Comparison of ENCODE assay signal across 8 mouse cellular contexts in the genomic region with DNA sequence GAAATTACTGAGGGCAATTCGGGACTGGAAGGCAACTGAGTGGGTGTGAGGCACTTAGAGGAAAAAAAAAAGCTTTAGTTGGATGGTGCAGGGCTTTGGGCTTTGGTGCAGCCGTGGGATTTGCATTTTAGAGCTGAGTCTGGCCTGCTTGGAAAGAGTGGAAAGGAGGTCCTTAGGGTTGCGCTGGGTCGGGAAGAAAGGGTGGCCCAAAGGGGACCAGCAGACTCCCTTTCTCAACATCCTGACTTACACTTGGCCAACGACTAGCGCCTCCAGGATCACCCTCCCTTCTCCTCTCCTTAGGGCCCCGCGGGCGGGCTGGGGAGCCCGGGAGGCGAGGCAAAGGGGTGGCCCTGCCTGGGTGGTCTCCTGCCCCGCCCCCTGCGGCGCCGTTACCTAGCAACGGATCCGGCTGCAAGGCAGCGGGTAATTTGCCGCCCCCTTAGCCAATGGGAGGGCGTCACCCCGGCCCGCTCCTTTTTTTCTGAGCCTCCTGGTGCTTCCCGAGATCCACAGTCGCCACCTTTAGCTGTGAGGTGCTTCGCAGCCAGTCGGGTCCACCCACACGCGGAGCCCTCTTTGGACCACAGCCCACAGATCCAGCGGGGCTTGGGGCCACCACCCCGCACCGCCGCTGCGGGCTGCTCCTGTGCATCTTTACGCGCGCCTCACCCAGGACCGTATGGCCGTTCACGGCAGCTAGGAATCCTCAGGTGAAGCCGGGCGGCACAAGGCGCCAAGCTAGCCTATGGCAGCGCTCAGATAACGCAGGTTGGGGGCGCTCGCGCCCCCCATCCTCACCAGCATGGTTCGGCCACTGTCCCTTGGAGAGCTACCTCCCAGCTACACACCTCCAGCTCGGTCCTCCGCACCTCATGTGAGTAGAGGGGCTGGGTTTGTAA. TPM values are rescaled to one million over a fixed set of nuclear protein-coding genes. Genes with fewer than 3 reads are reported as not detected.
DNase-seq lines count a peak whose midpoint lies in the region; ATAC-seq lines count a peak whose summit lies in the region.

TSS of gene Ptch2 (plus strand) at position 525 of the 902 bp plus-strand sequence.

- H3K27me3 ChIP-seq in embryonic facial prominence, embryonic 10.5 days (replicated peaks; ENCODE audit: low read depth, poor library complexity, severe bottlenecking), result peaks cover 20% of the 10 kb centered on the region
- H3K27me3 ChIP-seq in limb, embryonic 13.5 days, result no peaks in the 10 kb centered on the region
- peaks cover 51% of the 10 kb centered on the region for H3K27me3 ChIP-seq in midbrain, embryonic 13.5 days
- H3K27me3 ChIP-seq in stomach, embryonic 16.5 days (ENCODE audit: control insufficient read depth, insufficient read depth, low read length), result no peaks in the 10 kb centered on the region

- peak within 1 kb of the TSS; percentile 94 for H3K4me2 ChIP-seq in limb, embryonic 13.5 days (replicated peaks)
- peak within 1 kb of the TSS; percentile 88 for H3K4me2 ChIP-seq in midbrain, embryonic 13.5 days (replicated peaks)
- H3K4me2 ChIP-seq in stomach, embryonic 16.5 days (ENCODE audit: low read depth, low read length), result peak within 1 kb of the TSS; percentile 67

- ATAC-seq in limb, embryonic 13.5 days (ENCODE audit: low FRiP score, low read depth), result peak; percentile 86
- peak; percentile 89 for ATAC-seq in midbrain, embryonic 13.5 days
- peak; percentile 85 for ATAC-seq in stomach, embryonic 16.5 days (ENCODE audit: insufficient read depth, low FRiP score)

- WGBS in embryonic facial prominence, embryonic 10.5 days, result under 1% methylated on average over 50 of the region's 50 CpGs
- under 1% methylated on average over 50 of the region's 50 CpGs for WGBS in limb, embryonic 13.5 days
- WGBS in midbrain, embryonic 13.5 days, result under 1% methylated on average over 50 of the region's 50 CpGs
- under 1% methylated on average over 46 of the region's 50 CpGs for WGBS in stomach, embryonic 16.5 days

- peaks cover 19% of the 10 kb centered on the region for H3K36me3 ChIP-seq in embryonic facial prominence, embryonic 10.5 days (replicated peaks)
- H3K36me3 ChIP-seq in limb, embryonic 13.5 days, result 0 out of 2 replicates have a peak, but pooled peaks cover 3% of the 10 kb centered on the region
- no peaks in the 10 kb centered on the region; the same call in 1 of the 2 replicates for H3K36me3 ChIP-seq in midbrain, embryonic 13.5 days
- no peaks in the 10 kb centered on the region for H3K36me3 ChIP-seq in stomach, embryonic 16.5 days (ENCODE audit: control insufficient read depth, insufficient read depth, low read length)

- peaks cover 41% of the 10 kb centered on the region for H3K4me1 ChIP-seq in embryonic facial prominence, embryonic 10.5 days
- H3K4me1 ChIP-seq in limb, embryonic 13.5 days, result peaks cover 38% of the 10 kb centered on the region
- H3K4me1 ChIP-seq in midbrain, embryonic 13.5 days (replicated peaks), result peaks cover 36% of the 10 kb centered on the region
- peaks cover 12% of the 10 kb centered on the region; the same call in 1 of the 2 replicates for H3K4me1 ChIP-seq in stomach, embryonic 16.5 days (ENCODE audit: control insufficient read depth, insufficient read depth, low read length)

- H3K4me3 ChIP-seq in embryonic facial prominence, embryonic 10.5 days, result peak within 1 kb of the TSS; percentile 80
- peak within 1 kb of the TSS; percentile 64 for H3K4me3 ChIP-seq in limb, embryonic 13.5 days
- H3K4me3 ChIP-seq in midbrain, embryonic 13.5 days (replicated peaks), result peak within 1 kb of the TSS; percentile 58
- peak within 1 kb of the TSS; percentile 61 for H3K4me3 ChIP-seq in stomach, embryonic 16.5 days (replicated peaks; ENCODE audit: low read length)

- H3K9me3 ChIP-seq in embryonic facial prominence, embryonic 10.5 days, result no peaks in the 10 kb centered on the region
- H3K9me3 ChIP-seq in limb, embryonic 13.5 days, result no peaks in the 10 kb centered on the region
- H3K9me3 ChIP-seq in midbrain, embryonic 13.5 days, result no peaks in the 10 kb centered on the region; the same call in 1 of the 2 replicates
- no peaks in the 10 kb centered on the region for H3K9me3 ChIP-seq in stomach, embryonic 16.5 days (replicated peaks; ENCODE audit: control insufficient read depth, low read length)

- H3K27ac ChIP-seq in embryonic facial prominence, embryonic 10.5 days (replicated peaks), result peak within 1 kb of the TSS; percentile 89
- peak within 1 kb of the TSS; percentile 70 for H3K27ac ChIP-seq in limb, embryonic 13.5 days
- H3K27ac ChIP-seq in midbrain, embryonic 13.5 days, result peak within 1 kb of the TSS; percentile 71
- peak within 1 kb of the TSS; percentile 80 for H3K27ac ChIP-seq in stomach, embryonic 16.5 days (ENCODE audit: low read length)

- H3K9ac ChIP-seq in limb, embryonic 13.5 days, result peak within 1 kb of the TSS; percentile 73
- H3K9ac ChIP-seq in midbrain, embryonic 13.5 days (replicated peaks), result peak within 1 kb of the TSS; percentile 75
- peak within 1 kb of the TSS; percentile 74 for H3K9ac ChIP-seq in stomach, embryonic 16.5 days (ENCODE audit: low read length)

- DNase-seq in cerebellum, adult 11-12 months, result peak; percentile 21
- no peak for DNase-seq in cerebellum, adult 8-10 months
- peak; percentile 95 for DNase-seq in embryonic facial prominence, embryonic 10.5 days (ENCODE audit: low spot score)
- peak; percentile 79 to 82 for DNase-seq in heart, adult 18-20 months
- peak; percentile 55 for DNase-seq in kidney, adult 18-20 months

RNA-seq across cellular contexts. Expression of gene Ptch2, which starts in this region (rescaled TPM):
- 9.2 and 10.4 TPM in 2 replicates for polyA plus RNA-seq in embryonic facial prominence, embryonic 10.5 days (2016; fragmentation: Nextera tagmentation; extraction: Ambion mirVana)
- total RNA-seq in heart, adult 18-20 months (2021), result under 1 TPM; 0.39 to 0.40 TPM
- polyA plus RNA-seq in limb, embryonic 13.5 days (2015; fragmentation: Nextera tagmentation; extraction: Ambion mirVana), result 7.9 and 9.4 TPM in 2 replicates
- polyA plus RNA-seq in midbrain, embryonic 13.5 days (2015; fragmentation: Nextera tagmentation; extraction: Ambion mirVana), result 7.1 and 7.3 TPM in 2 replicates
- 7.0 and 7.3 TPM in 2 replicates for polyA plus RNA-seq in stomach, embryonic 16.5 days (2015; fragmentation: Nextera tagmentation; extraction: Ambion mirVana)

Comparison
In these comparisons a context has a peak if more than half of its experiments do, and no peak if none do; other contexts are left out.
1. Peak in DNase-seq in heart, adult 18-20 months; RNA of the gene not detected or under 1 TPM.